Comparison of ENCODE assay signal across 8 mouse cellular contexts in genomic region chr10:127521611-127522080, GRCm38 (mm10). TPM values are rescaled to one million over a fixed set of nuclear protein-coding genes. Genes with fewer than 3 reads are reported as not detected.
DNase-seq lines count a peak whose midpoint lies in the region; ATAC-seq and TF ChIP-seq lines count a peak whose summit lies in the region.

No protein-coding gene starts in this region.

- no peak for ATAC-seq in hindbrain, postnatal 0 days
- peak; percentile 16 for ATAC-seq in midbrain, embryonic 15.5 days (replicated peaks)

- 0 out of 2 replicates have a peak, but pooled peaks cover 4% of the 10 kb centered on the region for H3K27me3 ChIP-seq in hindbrain, postnatal 0 days (ENCODE audit: insufficient read depth, low read length)
- peaks cover 6% of the 10 kb centered on the region; the same call in 1 of the 2 replicates for H3K27me3 ChIP-seq in midbrain, embryonic 15.5 days (replicated peaks)

- peaks cover 23% of the 10 kb centered on the region for H3K4me1 ChIP-seq in hindbrain, postnatal 0 days (ENCODE audit: insufficient read depth, low read length)
- peaks cover 49% of the 10 kb centered on the region for H3K4me1 ChIP-seq in midbrain, embryonic 15.5 days

- no peak for DNase-seq in layer of hippocampus, adult 2 months (ENCODE audit: low spot score in 2 of 2)
- DNase-seq in layer of hippocampus, adult 18-20 months (ENCODE audit: low spot score in 2 of 2), result no peak
- DNase-seq in c-Kit-negative CD71-positive TER-119-positive erythroid progenitor cells, embryonic 14.5 days (ENCODE audit: low read depth, low spot score), result peak; percentile 48
- DNase-seq in hindbrain, postnatal 0 days (ENCODE audit: low spot score), result no peak
- DNase-seq in right cerebral cortex, postnatal 10 days (ENCODE audit: low spot score in 2 of 2), result no peak
- no peak for DNase-seq in frontal cortex, postnatal 10 days (ENCODE audit: low spot score in 2 of 2)
- no peak for DNase-seq in adrenal gland, postnatal 4 days (ENCODE audit: low spot score in 2 of 2)

- H3K36me3 ChIP-seq in hindbrain, postnatal 0 days (ENCODE audit: insufficient read depth, low read length), result peaks cover 5% of the 10 kb centered on the region
- no peaks in the 10 kb centered on the region for H3K36me3 ChIP-seq in midbrain, embryonic 15.5 days (replicated peaks)

- no peak for TF ChIP-seq CTCF in layer of hippocampus, adult 2 months (conservative IDR thresholded peaks at IDR 0.05)
- no peak for TF ChIP-seq CTCF in hindbrain, postnatal 0 days (IDR thresholded peaks at IDR 0.05; ENCODE audit: low read depth)

- H3K9ac ChIP-seq in hindbrain, postnatal 0 days (replicated peaks; ENCODE audit: low read length), result peak overlapping the region; percentile 52
- peak overlapping the region; percentile 46 for H3K9ac ChIP-seq in midbrain, embryonic 15.5 days

- H3K27ac ChIP-seq in layer of hippocampus, adult 2 months, result peak overlapping the region; percentile 68; the same call in 1 of the 2 replicates
- no peak overlapping the region for H3K27ac ChIP-seq in hindbrain, postnatal 0 days
- no peak overlapping the region for H3K27ac ChIP-seq in midbrain, embryonic 15.5 days

- peak overlapping the region; percentile 86 for H3K4me3 ChIP-seq in layer of hippocampus, adult 2 months
- H3K4me3 ChIP-seq in hindbrain, postnatal 0 days (ENCODE audit: low read length), result peak overlapping the region; percentile 57
- peak overlapping the region; percentile 56 for H3K4me3 ChIP-seq in midbrain, embryonic 15.5 days

- H3K9me3 ChIP-seq in hindbrain, postnatal 0 days (ENCODE audit: low read length), result no peaks in the 10 kb centered on the region
- H3K9me3 ChIP-seq in midbrain, embryonic 15.5 days, result no peaks in the 10 kb centered on the region

- 11% methylated on average over 12 of the region's 12 CpGs for WGBS in hindbrain, postnatal 0 days
- WGBS in midbrain, embryonic 15.5 days, result 10% methylated on average over 12 of the region's 12 CpGs

- H3K4me2 ChIP-seq in hindbrain, postnatal 0 days (ENCODE audit: low read depth, low read length), result peak overlapping the region; percentile 85
- peak overlapping the region; percentile 90 for H3K4me2 ChIP-seq in midbrain, embryonic 15.5 days

RNA-seq across cellular contexts. Expression of gene Shmt2, which starts 0.6 kb away (rescaled TPM):
- 10 to 100 TPM; 25.4 to 27.6 TPM for total RNA-seq in layer of hippocampus, adult 2 months (2021)
- 10 to 100 TPM; 24.2 to 25.3 TPM for total RNA-seq in layer of hippocampus, adult 18-20 months (2021)
- 66.1 and 91.1 TPM in 2 replicates for total RNA-seq in hindbrain, postnatal 0 days (2014; rRNA removed)
- 49.7 and 49.9 TPM in 2 replicates for polyA plus RNA-seq in hindbrain, postnatal 0 days (2015; fragmentation: Nextera tagmentation; extraction: Ambion mirVana)
- polyA plus RNA-seq in midbrain, embryonic 15.5 days (2015; fragmentation: Nextera tagmentation; extraction: Ambion mirVana), result 49.4 and 50.7 TPM in 2 replicates
- 10 to 100 TPM; 66.7 to 69.4 TPM for total RNA-seq in adrenal gland, postnatal 4 days (2021)

RNA-seq across cellular contexts. Expression of gene Ndufa4l2, which starts 6.9 kb away (rescaled TPM):
- 1 to 10 TPM; 3.5 to 3.7 TPM for total RNA-seq in layer of hippocampus, adult 2 months (2021)
- total RNA-seq in layer of hippocampus, adult 18-20 months (2021), result 1 to 10 TPM; 3.6 to 3.8 TPM
- total RNA-seq in hindbrain, postnatal 0 days (2014; rRNA removed), result 11.0 and 21.9 TPM in 2 replicates
- 16.7 and 17.4 TPM in 2 replicates for polyA plus RNA-seq in hindbrain, postnatal 0 days (2015; fragmentation: Nextera tagmentation; extraction: Ambion mirVana)
- 22.1 and 23.1 TPM in 2 replicates for polyA plus RNA-seq in midbrain, embryonic 15.5 days (2015; fragmentation: Nextera tagmentation; extraction: Ambion mirVana)
- total RNA-seq in adrenal gland, postnatal 4 days (2021), result 10 to 100 TPM; 57.2 to 71.7 TPM

RNA-seq across cellular contexts. Expression of gene Nxph4, which starts 12.7 kb away (rescaled TPM):
- 1 to 10 TPM; 1.2 to 1.6 TPM for total RNA-seq in layer of hippocampus, adult 2 months (2021)
- total RNA-seq in layer of hippocampus, adult 18-20 months (2021), result 1 to 10 TPM; 1.2 to 1.3 TPM
- total RNA-seq in hindbrain, postnatal 0 days (2014; rRNA removed), result 26.0 and 33.5 TPM in 2 replicates
- polyA plus RNA-seq in hindbrain, postnatal 0 days (2015; fragmentation: Nextera tagmentation; extraction: Ambion mirVana), result 134 and 146 TPM in 2 replicates
- polyA plus RNA-seq in midbrain, embryonic 15.5 days (2015; fragmentation: Nextera tagmentation; extraction: Ambion mirVana), result 93.7 and 114 TPM in 2 replicates
- total RNA-seq in adrenal gland, postnatal 4 days (2021), result 10 to 100 TPM; 13.6 to 14.0 TPM

RNA-seq across cellular contexts. Expression of gene Stac3, which starts 20.2 kb away (rescaled TPM):
- total RNA-seq in layer of hippocampus, adult 2 months (2021), result 1 to 10 TPM; 2.4 to 8.1 TPM
- total RNA-seq in layer of hippocampus, adult 18-20 months (2021), result 1 to 10 TPM; 2.4 to 3.5 TPM
- 0.68 and 3.7 TPM in 2 replicates for total RNA-seq in hindbrain, postnatal 0 days (2014; rRNA removed)
- polyA plus RNA-seq in hindbrain, postnatal 0 days (2015; fragmentation: Nextera tagmentation; extraction: Ambion mirVana), result 1.4 and 1.7 TPM in 2 replicates
- 1.4 and 2.4 TPM in 2 replicates for polyA plus RNA-seq in midbrain, embryonic 15.5 days (2015; fragmentation: Nextera tagmentation; extraction: Ambion mirVana)
- 10 to 100 TPM in 1 of 2 experiments, 1 to 10 TPM in 1; 6.4 to 11.5 TPM for total RNA-seq in adrenal gland, postnatal 4 days (2021)

Comparison
In these comparisons a context has a peak if more than half of its experiments do, and no peak if none do; other contexts are left out.
1. RNA of gene Nxph4, which starts 12.7 kb away (total RNA-seq): 26.0 to 33.5 TPM in hindbrain, postnatal 0 days and 13.6 to 14.0 TPM in adrenal gland, postnatal 4 days; 1.2 to 1.6 TPM in layer of hippocampus, adult 2 months and 1.2 to 1.3 TPM in layer of hippocampus, adult 18-20 months; every median in the first group is over 4 times any median in the second.
2. Peak in every context shown above with its lines, with median percentiles within 50 percentile points of each other: H3K4me3 ChIP-seq.